Mouse (Mus musculus) brain, embryonic 14.5 days (tissue): Measurements from ENCODE around the gene Anapc2.

Experiments used
- CTCF ChIP-seq: fragments of 200-500 bp; IDR thresholded peaks from 2 replicates; pipeline ENCODE4 v1.5.1; 2012; ENCODE audit warnings: inconsistent platforms, mild to moderate bottlenecking, moderate library complexity, borderline replicate concordance; ENCODE audit not compliant: insufficient read depth, insufficient read length; ENCODE audit errors: extremely low read depth
- POLR2A ChIP-seq: fragments of 200-500 bp; IDR thresholded peaks from 2 replicates; pipeline ENCODE4 v1.6.1; 2012; ENCODE audit warnings: mild to moderate bottlenecking, inconsistent platforms, borderline replicate concordance; ENCODE audit not compliant: poor library complexity, insufficient read depth, insufficient read length, severe bottlenecking; ENCODE audit errors: extremely low read depth

- no peak for TF ChIP-seq CTCF
- TF ChIP-seq POLR2A, result no peak
Observed at GRCm38 (mm10) chr2:25292054-25292544, 19.8 kb downstream of the Anapc2 start.
